Mouse (Mus musculus) hindbrain, embryonic 10.5 days (tissue): ENCODE measurements around the gene Nnmt. TPM values are rescaled to one million over a fixed set of nuclear protein-coding genes. Genes with fewer than 3 reads are reported as not detected.

ENCODE experiments used
- DNase-seq: peaks from one replicate; pipeline ENCODE4 v3.0.0-alpha.2; 2017; ENCODE audit warnings: low spot score
- H3K27ac ChIP-seq: fragments of 300-500 bp; sonication (generic); 2 replicates; pipeline ENCODE4 v1.5.1; 2016; ENCODE audit warnings: mild to moderate bottlenecking, moderate library complexity
- H3K27me3 ChIP-seq: fragments of 300-500 bp; sonication (generic); 2 replicates; pipeline ENCODE4 v1.6.1; 2016; ENCODE audit warnings: mild to moderate bottlenecking; ENCODE audit not compliant: poor library complexity, insufficient read depth, severe bottlenecking
- H3K36me3 ChIP-seq: fragments of 300-500 bp; sonication (generic); 2 replicates; pipeline ENCODE4 v1.6.1; 2016; ENCODE audit warnings: mild to moderate bottlenecking, moderate library complexity
- H3K4me1 ChIP-seq: fragments of 300-500 bp; sonication (generic); replicated peaks from 2 replicates; pipeline ENCODE4 v1.6.1; 2016; ENCODE audit warnings: mild to moderate bottlenecking
- H3K4me3 ChIP-seq: fragments of 300-500 bp; sonication (generic); 2 replicates; pipeline ENCODE4 v1.5.1; 2016; ENCODE audit warnings: mild to moderate bottlenecking, moderate library complexity
- H3K9me3 ChIP-seq: fragments of 300-500 bp; sonication (generic); 2 replicates; pipeline ENCODE4 v1.6.1; 2016; ENCODE audit warnings: mild to moderate bottlenecking, moderate library complexity
- WGBS: fragments of 180-500 bp; shearing (Covaris S2); methylation state at CpG from one replicate; pipeline ENCODE4 v1.1.7; 2016; 5-methylcytosine and 5-hydroxymethylcytosine counted together
- polyA plus RNA-seq: library from polyadenylated mRNA; unstranded; fragments of >200 nt; fragmentation: Nextera tagmentation; extraction: Ambion mirVana; gene quantifications from 2 replicates; pipeline ENCODE4 v1.2.1, GENCODE M21; 2016

Gene Nnmt
- polyA plus RNA-seq, 1 experiment from 2014 or later = 0.97 TPM

DNA sequence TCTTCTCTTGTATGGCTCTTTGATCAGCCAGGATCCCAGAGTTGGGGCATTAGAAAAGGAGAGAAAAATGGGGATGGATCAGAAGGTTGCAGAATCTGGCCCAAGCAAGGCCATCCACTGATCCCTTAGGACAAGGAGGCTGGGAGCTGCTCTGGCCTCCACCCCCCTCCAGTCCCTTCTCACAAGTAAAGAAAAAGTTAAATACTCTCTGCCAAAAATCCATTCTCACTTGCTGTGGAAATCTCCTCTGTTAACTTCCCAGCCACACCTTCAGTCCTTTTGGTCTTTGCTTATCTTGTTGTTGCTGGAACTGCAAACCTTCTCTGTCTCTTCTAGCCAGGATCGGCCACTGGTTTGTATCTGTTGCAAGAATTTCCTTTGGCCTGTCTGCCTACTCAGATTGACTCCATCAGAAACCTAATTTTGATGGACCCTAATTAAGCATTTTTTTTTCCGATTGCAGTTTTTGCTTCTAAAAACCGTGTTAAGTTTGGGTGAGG lies 12.6 kb upstream of the Nnmt start:
- Histone ChIP-seq H3K4me3 (no peak overlapping the region), H3K36me3 (no peaks in the 10 kb centered on the region), H3K27ac (no peak overlapping the region), H3K27me3 (peaks cover 9% of the 10 kb centered on the region; the same call in 1 of the 2 replicates), H3K9me3 (no peaks in the 10 kb centered on the region), H3K4me1 (peaks cover 22% of the 10 kb centered on the region)
- no peak for DNase-seq
- 89% methylated on average over 3 of the region's 3 CpGs for WGBS

DNA sequence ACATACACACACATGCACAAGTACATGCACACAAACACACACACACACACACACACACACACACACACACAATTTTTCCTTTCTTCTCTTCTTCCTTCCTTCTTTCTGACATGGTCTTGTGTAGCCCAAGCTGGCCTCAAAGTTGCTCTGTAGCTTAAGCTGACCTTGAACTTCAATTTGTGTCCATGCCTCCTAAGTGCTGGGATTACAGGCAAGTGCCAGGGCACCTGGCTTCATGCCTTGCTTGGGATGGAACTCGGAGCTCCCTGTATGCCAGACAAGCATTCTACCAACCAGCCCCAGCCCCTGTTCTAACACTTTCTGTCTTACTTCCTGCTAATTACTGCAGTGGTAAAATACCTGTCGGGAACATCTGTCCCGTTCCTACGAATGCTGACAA lies 8.3 kb upstream of the Nnmt start:
- no peak for DNase-seq
- 88% methylated on average over 4 of the region's 4 CpGs for WGBS
- no peaks in the 10 kb centered on the region for H3K36me3 ChIP-seq
- no peak overlapping the region for H3K4me3 ChIP-seq
- H3K27ac ChIP-seq = no peak overlapping the region
- no peaks in the 10 kb centered on the region for H3K9me3 ChIP-seq
- H3K4me1 ChIP-seq = peaks cover 3% of the 10 kb centered on the region; the same call in 1 of the 2 replicates
- H3K27me3 ChIP-seq = no peaks in the 10 kb centered on the region

DNA sequence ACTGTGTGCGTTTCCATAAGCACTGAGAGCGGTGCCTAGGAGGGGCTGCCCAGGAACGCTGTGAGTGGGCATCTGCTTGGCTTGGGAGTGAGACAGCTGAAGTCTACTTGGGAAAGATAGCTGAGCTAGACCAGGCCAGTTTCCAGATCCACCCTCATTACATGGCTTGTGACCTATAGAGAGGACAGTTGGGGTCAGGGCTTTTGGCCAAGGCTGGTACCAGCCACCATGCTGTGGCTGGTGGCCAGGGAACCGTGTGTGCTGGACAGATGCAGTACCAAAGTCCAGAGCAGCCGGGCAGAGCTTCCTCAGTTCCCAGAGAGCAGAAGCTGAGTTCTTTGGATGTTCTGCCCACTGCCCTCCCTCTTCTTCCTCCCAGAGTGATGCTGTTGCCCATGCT lies 7.6 kb upstream of the Nnmt start:
- no peaks in the 10 kb centered on the region for H3K27me3 ChIP-seq

DNA sequence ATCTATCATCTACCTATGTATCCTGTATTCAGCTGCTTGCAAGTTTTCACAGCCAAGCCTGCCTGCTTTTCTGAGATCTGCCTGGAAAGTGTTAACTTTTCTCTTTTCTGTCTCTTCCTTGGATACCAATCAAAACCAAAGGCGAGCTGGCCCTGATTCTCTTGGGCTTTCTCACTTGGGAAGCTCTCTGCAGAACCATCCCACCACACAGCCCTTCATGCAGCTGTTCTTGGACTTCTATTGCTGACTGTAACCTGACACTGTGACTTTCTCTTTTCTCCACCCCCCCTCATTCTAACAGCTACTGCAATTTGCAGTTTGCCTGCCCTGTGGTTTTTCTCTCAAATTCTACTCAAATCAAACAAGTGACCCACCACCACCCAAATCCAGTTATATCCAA lies 6.1 kb upstream of the Nnmt start:
- Histone ChIP-seq H3K9me3 (no peaks in the 10 kb centered on the region), H3K36me3 (no peaks in the 10 kb centered on the region), H3K27ac (no peak overlapping the region), H3K4me1 (peaks cover 6% of the 10 kb centered on the region), H3K27me3 (no peaks in the 10 kb centered on the region), H3K4me3 (no peak overlapping the region)
- WGBS = 46% methylated on average over 1 of the region's 1 CpGs
- no peak for DNase-seq

More for the DNA sequence above, 7.6 kb upstream of the Nnmt start:
- Histone ChIP-seq H3K9me3 (no peaks in the 10 kb centered on the region), H3K4me1 (peaks cover 3% of the 10 kb centered on the region), H3K36me3 (no peaks in the 10 kb centered on the region), H3K4me3 (no peak overlapping the region), H3K27ac (no peak overlapping the region)
- DNase-seq = no peak
- 85% methylated on average over 5 of the region's 5 CpGs for WGBS

DNA sequence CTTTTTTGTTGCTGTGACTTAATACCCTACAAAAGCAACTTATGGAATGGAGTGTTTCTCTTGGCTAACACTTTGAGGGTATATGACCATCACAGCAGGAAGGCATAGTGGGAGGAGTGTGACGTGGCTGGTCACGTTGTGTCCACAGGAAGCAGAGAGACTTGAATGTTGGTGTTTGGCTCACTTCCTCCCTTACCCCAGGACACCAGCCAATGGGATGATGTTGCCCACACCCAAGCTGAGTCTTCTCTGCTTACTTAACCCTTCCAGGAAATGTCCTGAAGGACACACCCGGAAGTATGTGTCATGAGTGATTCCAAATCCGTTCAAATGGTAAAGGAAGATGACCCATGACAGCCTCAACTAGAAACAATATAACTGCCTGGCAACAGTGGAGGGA lies 4.8 kb upstream of the Nnmt start:
- no peaks in the 10 kb centered on the region for H3K27me3 ChIP-seq
- peaks cover 6% of the 10 kb centered on the region for H3K4me1 ChIP-seq
- H3K9me3 ChIP-seq = no peaks in the 10 kb centered on the region
- no peak overlapping the region for H3K4me3 ChIP-seq
- H3K36me3 ChIP-seq = no peaks in the 10 kb centered on the region
- DNase-seq = no peak
- H3K27ac ChIP-seq = no peak overlapping the region
- 75% methylated on average over 4 of the region's 4 CpGs for WGBS

DNA sequence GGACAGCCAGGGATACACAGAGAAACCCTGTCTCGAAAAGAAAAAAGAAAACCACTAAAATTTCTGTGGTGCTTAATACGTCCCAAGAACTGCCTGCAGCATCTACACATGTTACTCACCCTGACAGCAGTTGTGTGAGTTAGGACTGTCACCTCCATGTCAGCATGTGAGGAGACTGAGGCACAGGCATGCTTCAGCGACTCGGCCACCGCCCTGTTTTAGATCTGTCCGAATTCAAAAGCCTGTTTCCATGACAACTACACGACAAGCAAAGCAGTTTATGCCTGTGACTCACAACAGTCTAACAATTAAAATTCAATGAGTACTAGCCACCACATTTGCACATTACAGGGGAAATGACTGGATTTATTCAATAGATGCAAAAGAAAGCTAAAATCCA lies 2.5 kb upstream of the Nnmt start:
- no peaks in the 10 kb centered on the region for H3K9me3 ChIP-seq
- H3K4me3 ChIP-seq = no peak overlapping the region
- no peaks in the 10 kb centered on the region for H3K27me3 ChIP-seq
- H3K36me3 ChIP-seq = no peaks in the 10 kb centered on the region
- WGBS = 54% methylated on average over 7 of the region's 7 CpGs
- no peak overlapping the region for H3K27ac ChIP-seq
- no peak for DNase-seq
- peaks cover 6% of the 10 kb centered on the region for H3K4me1 ChIP-seq

DNA sequence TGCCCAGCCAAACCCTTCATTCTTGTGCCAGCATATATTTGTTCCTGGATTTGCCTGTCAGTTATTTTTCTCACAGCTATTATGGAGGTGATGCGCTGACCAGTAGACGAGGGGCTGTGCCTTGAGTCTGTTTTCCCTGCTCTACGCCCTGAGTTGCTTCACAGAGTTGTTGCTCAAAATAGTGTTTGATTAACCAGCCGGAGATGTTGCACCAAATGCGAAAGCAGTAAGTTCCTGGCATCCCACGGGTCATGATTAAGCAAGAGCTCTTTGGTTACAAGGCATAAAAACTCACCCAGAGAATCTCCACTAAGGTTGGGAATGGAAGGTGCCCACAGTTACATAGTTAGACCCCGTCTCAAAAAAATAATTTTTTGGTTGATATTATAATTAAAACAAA lies 1.2 kb upstream of the Nnmt start:
- Histone ChIP-seq H3K9me3 (no peaks in the 10 kb centered on the region), H3K36me3 (no peaks in the 10 kb centered on the region), H3K4me3 (no peak overlapping the region), H3K4me1 (peaks cover 6% of the 10 kb centered on the region), H3K27ac (no peak overlapping the region), H3K27me3 (no peaks in the 10 kb centered on the region)
- DNase-seq = no peak
- WGBS = 89% methylated on average over 7 of the region's 7 CpGs

DNA sequence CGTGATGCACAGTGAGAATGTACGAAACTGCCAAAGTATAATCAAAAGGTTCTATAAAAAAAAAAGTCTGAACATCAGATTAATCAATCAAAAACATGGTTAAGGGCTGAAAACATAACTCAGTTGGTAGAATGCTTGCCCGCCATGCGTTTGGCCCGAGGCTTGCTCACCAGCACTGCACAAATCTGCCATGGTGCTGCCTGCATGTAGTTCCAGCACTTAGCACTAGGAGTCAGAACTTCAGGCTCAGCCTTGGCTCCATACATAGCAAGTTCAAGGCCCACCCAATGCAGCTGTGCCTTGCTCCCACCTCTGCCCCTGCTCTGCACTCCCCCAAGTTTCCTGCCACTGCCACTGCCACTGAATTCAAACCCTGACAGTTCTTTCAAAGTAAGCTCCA lies 744 bp upstream of the Nnmt start:
- no peaks in the 10 kb centered on the region for H3K27me3 ChIP-seq
- no peak overlapping the region for H3K27ac ChIP-seq
- H3K4me3 ChIP-seq = no peak overlapping the region
- peaks cover 6% of the 10 kb centered on the region for H3K4me1 ChIP-seq
- no peak for DNase-seq
- no peaks in the 10 kb centered on the region for H3K9me3 ChIP-seq
- WGBS = 96% methylated on average over 5 of the region's 5 CpGs
- H3K36me3 ChIP-seq = no peaks in the 10 kb centered on the region

DNA sequence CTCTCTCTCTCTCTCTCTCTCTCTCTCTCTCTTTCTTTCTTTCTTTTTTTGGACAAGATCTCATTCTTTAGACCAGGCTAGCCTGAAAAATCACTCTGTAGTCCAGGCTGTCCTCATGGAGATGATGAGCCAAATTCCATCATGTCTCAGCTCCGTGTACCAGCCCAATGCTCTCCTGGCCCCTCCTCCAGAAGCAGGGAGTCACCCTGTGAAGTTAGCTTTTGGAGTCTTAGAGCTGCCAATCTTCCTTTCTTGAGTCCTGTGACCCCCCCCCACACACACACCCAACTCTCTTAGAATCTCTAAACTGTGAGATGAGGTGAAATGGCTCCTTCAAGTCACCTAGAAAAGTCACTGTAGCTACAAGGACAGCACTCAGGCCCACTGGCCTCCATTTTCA lies 727 bp downstream of the Nnmt start:
- Histone ChIP-seq H3K4me3 (no peak overlapping the region), H3K4me1 (peaks cover 6% of the 10 kb centered on the region), H3K9me3 (no peaks in the 10 kb centered on the region), H3K27me3 (no peaks in the 10 kb centered on the region), H3K27ac (no peak overlapping the region), H3K36me3 (no peaks in the 10 kb centered on the region)
- 71% methylated on average over 1 of the region's 1 CpGs for WGBS
- DNase-seq = no peak

DNA sequence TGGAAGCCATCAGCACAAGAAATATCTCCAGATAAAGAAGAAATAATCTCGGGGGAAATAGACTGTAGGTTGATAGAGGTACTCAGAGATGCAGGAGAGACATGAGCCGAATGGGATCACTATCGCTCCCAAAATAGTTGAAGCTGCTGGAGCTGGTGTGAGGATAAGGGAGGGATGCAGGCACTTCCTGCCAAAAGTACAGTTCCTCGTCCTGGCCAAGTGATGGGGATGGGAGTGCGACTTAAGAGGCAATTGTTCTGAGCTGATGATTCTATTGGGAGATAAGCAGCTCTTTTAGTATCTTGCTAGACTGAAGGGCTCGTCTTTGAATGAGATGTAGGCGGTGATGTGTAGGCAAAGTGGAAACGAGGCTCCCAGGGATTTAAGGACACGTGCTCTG lies 4.1 kb downstream of the Nnmt start:
- H3K27me3 ChIP-seq = peaks cover 6% of the 10 kb centered on the region
- H3K4me3 ChIP-seq = no peak overlapping the region
- no peaks in the 10 kb centered on the region for H3K4me1 ChIP-seq
- H3K9me3 ChIP-seq = no peaks in the 10 kb centered on the region
- H3K27ac ChIP-seq = no peak overlapping the region
- no peaks in the 10 kb centered on the region for H3K36me3 ChIP-seq
- no peak for DNase-seq
- WGBS = 85% methylated on average over 9 of the region's 9 CpGs

DNA sequence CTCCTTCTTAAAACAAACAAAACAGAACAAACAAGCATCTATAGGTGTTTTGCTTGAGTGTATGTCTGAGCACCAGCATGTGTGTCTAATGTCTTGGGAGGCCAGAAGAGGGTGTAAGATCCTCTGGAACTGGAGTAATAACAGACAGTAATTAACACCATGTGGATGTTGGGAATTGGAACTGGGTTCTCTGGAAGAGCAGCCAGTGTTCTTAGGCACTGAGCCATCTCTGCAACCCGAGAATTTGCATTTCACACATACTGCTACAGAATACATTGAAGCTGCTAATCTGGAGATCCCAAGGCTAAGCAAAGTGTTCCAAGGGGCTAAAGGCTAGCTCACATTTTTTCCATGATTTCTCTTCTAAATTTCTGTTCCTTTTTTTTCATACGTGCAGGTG lies 4.9 kb downstream of the Nnmt start:
- Histone ChIP-seq H3K9me3 (no peaks in the 10 kb centered on the region), H3K27me3 (peaks cover 6% of the 10 kb centered on the region), H3K4me3 (no peak overlapping the region), H3K36me3 (no peaks in the 10 kb centered on the region), H3K27ac (no peak overlapping the region), H3K4me1 (no peaks in the 10 kb centered on the region)
- WGBS = 77% methylated on average over 2 of the region's 2 CpGs
- no peak for DNase-seq

DNA sequence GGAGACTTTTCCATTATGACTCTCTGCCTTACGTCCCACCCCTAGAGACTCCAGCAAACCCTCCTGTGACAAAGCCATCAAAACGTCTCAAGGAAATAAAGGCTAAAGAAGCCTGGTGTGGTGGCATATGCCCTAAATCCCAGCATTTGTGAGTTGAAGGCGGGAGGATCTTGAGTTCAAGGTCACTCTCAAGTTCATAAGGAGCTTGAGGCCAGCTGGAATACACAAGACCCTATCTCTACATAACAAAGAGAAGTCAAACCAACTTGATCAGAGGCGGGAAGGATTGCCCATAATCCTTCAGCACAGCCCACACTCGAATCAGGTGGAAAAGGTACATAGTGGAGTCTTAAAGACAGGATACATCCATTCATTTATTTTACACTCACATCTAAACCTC lies 7.5 kb downstream of the Nnmt start:
- Histone ChIP-seq H3K4me3 (no peak overlapping the region), H3K36me3 (no peaks in the 10 kb centered on the region), H3K9me3 (no peaks in the 10 kb centered on the region), H3K27ac (no peak overlapping the region), H3K27me3 (peaks cover 6% of the 10 kb centered on the region), H3K4me1 (no peaks in the 10 kb centered on the region)
- DNase-seq = no peak
- WGBS = 82% methylated on average over 5 of the region's 5 CpGs

DNA sequence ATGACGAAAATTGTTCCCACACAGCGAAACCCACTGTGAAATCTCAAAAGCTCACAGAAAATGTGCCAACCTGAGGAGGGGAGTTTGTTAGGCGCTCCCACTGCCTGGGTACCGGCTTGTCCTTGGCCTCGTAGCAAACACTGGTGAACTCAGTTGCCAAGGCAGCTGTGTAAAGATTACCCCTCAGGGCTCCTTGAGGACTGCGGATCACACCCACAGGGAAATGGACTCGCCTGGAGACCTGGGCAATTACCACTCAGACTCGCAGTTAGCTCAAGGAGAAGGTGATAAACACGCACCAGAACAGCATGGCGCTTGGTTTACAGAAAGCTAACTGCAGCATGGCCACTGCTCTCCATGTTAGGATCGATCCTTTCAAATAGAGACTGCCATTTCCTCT lies 8.0 kb downstream of the Nnmt start:
- Histone ChIP-seq H3K27ac (no peak overlapping the region), H3K4me3 (no peak overlapping the region), H3K36me3 (no peaks in the 10 kb centered on the region), H3K4me1 (no peaks in the 10 kb centered on the region), H3K9me3 (no peaks in the 10 kb centered on the region), H3K27me3 (peaks cover 6% of the 10 kb centered on the region)
- no peak for DNase-seq
- WGBS = 79% methylated on average over 11 of the region's 11 CpGs

DNA sequence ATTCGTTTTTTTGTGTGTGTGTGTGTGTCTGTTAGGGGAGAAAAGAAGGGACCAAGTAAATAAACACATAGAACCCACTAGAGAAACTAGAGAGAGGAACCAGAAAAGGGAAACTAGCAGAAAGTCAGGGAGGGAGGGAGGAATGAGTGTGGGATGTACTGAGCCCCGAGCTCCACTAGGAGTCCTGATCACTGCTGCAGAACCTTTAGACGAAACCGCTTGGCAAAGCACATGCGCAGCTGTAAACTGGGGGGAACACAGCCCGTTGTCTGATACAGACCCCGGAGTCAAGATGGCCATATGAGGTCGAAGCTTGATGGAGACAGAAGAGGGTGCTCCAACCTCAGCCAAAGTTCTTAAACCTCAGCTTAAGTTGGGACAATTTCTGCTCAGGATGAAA lies 11.0 kb downstream of the Nnmt start:
- Histone ChIP-seq H3K4me1 (no peaks in the 10 kb centered on the region), H3K36me3 (no peaks in the 10 kb centered on the region), H3K27ac (no peak overlapping the region), H3K27me3 (peaks cover 8% of the 10 kb centered on the region), H3K9me3 (no peaks in the 10 kb centered on the region), H3K4me3 (no peak overlapping the region)
- WGBS = 66% methylated on average over 8 of the region's 8 CpGs
- no peak for DNase-seq
